Mouse (Mus musculus) kidney, adult 10 weeks (tissue): ENCODE results near the gene Cops7a. TPM values are rescaled to one million over a fixed set of nuclear protein-coding genes. Genes with fewer than 3 reads are reported as not detected.

ENCODE experiments used
- polyA plus RNA-seq: library from polyadenylated mRNA; stranded (reverse); fragments of 350-450 nt; fragmentation: Illumina TruSeq; extraction: RNeasy Lipid Tissue Mini Kit (QIAGEN cat#74804); gene quantifications from one replicate; pipeline ENCODE4 v1.2.3, GENCODE M21; 2014; ENCODE audit warnings: low read depth, low replicate concordance

Gene Cops7a
- 21.7 TPM for polyA plus RNA-seq

DNA sequence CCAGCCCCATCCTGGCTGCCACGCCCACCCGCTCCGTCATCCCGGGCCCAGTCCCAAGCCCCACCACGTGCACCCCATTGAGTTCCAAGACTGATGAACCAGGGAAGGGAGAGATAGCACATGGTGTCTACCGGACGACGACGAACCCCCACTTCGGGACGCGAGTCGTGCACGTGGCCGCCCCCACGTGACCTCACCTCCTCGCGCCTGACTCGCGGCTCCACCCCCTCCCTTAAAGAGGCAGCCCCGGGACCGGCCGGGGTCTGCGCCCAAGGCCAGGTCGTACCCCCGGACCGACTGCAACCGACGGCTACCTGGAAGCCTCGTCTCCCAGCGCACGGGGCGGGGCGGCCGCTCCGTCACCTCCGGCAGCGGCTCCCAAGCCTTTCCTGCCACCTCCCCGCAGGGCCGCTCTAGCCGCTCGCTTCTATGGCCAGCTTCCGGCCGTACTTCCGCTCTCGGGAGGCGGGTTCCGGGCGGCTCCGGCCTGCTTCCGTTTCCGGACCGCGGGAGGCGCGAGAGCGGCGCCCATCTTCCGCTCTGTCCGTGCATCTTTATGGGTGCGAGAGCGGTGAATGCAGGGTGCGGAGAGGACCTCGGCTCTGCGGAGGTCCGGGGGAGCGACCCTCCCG, at the start of gene Cops7a:
TSS of gene Cops7a (minus strand) at position 451 of the 632 bp plus-strand sequence.

DNA sequence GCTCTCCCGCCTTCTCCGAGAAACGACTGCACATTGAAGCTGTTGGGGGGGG, 43.6 kb upstream of the Cops7a start, which contains the start of gene Zfp384:
TSS of gene Zfp384 (plus strand) at position 17 of the 52 bp plus-strand sequence.

DNA sequence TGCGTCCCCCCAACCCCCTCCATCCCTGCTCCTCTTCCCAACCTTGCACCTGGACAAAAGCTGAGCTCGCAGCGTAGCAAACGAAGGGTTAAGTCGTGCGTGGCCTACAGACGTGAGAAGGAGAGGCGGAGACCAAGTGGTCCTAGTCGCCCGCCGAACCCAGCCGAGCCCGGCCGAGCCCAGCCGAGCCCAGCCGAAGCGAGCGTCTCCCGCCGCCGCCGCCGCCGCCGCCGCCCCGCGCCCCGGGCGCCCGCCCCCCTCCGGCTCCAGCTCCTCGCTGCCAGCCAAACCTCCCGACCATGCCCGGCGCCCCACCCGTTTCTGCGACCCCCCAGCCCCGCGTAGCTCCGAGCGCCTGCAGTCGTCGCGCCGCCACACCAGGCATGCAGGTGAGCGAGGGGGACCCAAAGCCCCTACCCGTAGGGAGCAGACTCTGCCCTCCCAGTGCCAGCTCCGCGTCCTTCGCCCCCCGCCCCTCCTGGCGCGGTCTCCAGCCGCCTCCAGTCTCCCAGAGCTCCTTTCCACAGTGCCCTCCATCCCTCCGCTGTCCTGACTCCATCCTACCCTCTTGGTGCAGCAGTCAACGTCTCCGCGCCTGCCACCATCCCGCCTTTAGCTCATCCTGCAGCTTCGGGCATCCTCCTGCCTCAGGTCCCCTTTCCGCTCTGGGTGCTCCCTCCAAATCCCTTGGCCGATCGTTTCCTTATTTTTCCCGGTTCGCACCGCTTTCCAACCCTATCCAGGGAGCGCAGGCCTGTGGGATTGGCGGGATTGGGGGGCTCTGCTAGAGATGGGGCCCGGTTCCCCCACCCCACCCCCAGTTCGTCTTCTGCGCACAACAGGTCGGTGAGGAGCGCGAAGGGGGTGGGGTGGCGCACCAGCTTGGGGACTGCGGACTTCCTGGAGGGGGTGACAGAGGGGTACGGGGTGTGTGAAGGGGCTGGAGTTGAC, 31.5 kb upstream of the Cops7a start, which contains the start of gene Pianp:
TSS of gene Pianp (plus strand) at position 144 of the 951 bp plus-strand sequence.

GRCm38 (mm10) chr6:124930754-124931524, 34.4 kb downstream of the Cops7a start, which contains the start of gene Mlf2:
Gene Mlf2, plus strand, starts transcription at chr6:124931386.

GRCm38 (mm10) chr6:124919695-124920317, 45.5 kb downstream of the Cops7a start, which contains the start of gene Ptms:
Gene Ptms, minus strand, starts transcription at chr6:124920103.

DNA sequence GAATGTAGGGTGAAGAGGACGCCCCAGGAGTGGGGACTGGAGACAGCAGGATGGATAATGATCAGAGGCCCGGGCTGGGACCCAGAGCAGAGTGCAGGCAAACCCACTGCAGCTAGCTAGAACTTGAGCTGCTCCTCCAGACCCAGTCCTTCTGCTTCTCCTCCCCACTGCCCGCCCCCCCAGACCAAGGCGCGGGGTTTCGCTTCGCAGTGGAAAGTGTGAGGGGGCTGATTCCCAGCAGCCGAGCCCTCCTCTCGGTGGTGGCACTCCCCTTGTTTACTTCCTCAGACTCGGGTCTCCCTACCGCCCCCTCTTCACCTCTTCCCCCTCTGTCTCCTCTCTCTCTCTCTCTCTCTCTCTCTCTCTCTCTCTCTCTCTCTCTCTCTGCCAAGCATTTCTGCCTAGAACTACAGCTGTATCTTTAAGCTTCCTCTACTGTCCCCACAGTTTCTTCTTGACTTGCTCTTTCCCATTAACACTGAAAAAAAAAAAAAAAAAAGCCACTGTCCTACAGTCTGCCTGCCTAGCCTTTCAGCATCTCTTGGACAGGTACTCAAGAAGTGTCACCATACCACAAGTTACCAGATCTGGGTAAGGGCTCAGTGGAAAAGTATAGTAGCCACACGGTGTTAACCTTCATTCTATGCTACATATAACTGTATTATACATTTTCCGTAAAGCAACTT, 53.7 kb downstream of the Cops7a start, which contains the start of gene Lag3:
TSS of gene Lag3 (minus strand) at position 173 of the 686 bp plus-strand sequence.

Other genes starting within 250 kb of the Cops7a start
- 1.1 TPM for gene Ptpn6, start 226.8 kb downstream of the Cops7a start, polyA plus RNA-seq
- 2.9 TPM for gene Grcc10, start 224.2 kb downstream of the Cops7a start, polyA plus RNA-seq
- not detected for gene Gm45234, start 209.5 kb downstream of the Cops7a start, polyA plus RNA-seq
- gene Atn1, start 209.0 kb downstream of the Cops7a start, polyA plus RNA-seq, result 1.1 TPM
- not detected for gene Eno2, start 195.9 kb downstream of the Cops7a start, polyA plus RNA-seq
- not detected for gene Lrrc23, start 185.8 kb downstream of the Cops7a start, polyA plus RNA-seq
- gene Spsb2, start 156.9 kb downstream of the Cops7a start, polyA plus RNA-seq, result 0.36 TPM
- 40.9 TPM for gene Tpi1, start 151.2 kb downstream of the Cops7a start, polyA plus RNA-seq
- gene Usp5, start 136.1 kb downstream of the Cops7a start, polyA plus RNA-seq, result 17.3 TPM
- 0.69 TPM for gene Cdca3, start 136.0 kb downstream of the Cops7a start, polyA plus RNA-seq
- gene Gnb3, start 125.3 kb downstream of the Cops7a start, polyA plus RNA-seq, result not detected
- not detected for gene P3h3, start 107.8 kb downstream of the Cops7a start, polyA plus RNA-seq
- gene Gpr162, start 101.6 kb downstream of the Cops7a start, polyA plus RNA-seq, result not detected
- 0.36 TPM for gene Cd4, start 77.3 kb downstream of the Cops7a start, polyA plus RNA-seq
- not detected for gene Lag3, start 53.8 kb downstream of the Cops7a start, polyA plus RNA-seq
- 287 TPM for gene Ptms, start 45.4 kb downstream of the Cops7a start, polyA plus RNA-seq
- 11.8 TPM for gene Mlf2, start 34.2 kb downstream of the Cops7a start, polyA plus RNA-seq
- gene Pianp, start 31.2 kb upstream of the Cops7a start, polyA plus RNA-seq, result not detected
- gene Zfp384, start 43.6 kb upstream of the Cops7a start, polyA plus RNA-seq, result 12.1 TPM
- gene Ing4, start 74.2 kb upstream of the Cops7a start, polyA plus RNA-seq, result 8.7 TPM
- gene Acrbp, start 84.2 kb upstream of the Cops7a start, polyA plus RNA-seq, result 0.53 TPM
- not detected for gene Lpar5, start 102.4 kb upstream of the Cops7a start, polyA plus RNA-seq
- 59.2 TPM for gene Chd4, start 130.4 kb upstream of the Cops7a start, polyA plus RNA-seq
- 1.3 TPM for gene Nop2, start 166.4 kb upstream of the Cops7a start, polyA plus RNA-seq
- 3.1 TPM for gene Iffo1, start 179.7 kb upstream of the Cops7a start, polyA plus RNA-seq
- gene Gapdh, start 200.9 kb upstream of the Cops7a start, polyA plus RNA-seq, result 156 TPM
- 0.28 TPM for gene Ncapd2, start 226.2 kb upstream of the Cops7a start, polyA plus RNA-seq
- 159 TPM for gene Mrpl51, start 226.3 kb upstream of the Cops7a start, polyA plus RNA-seq